Mouse (Mus musculus) cerebellum, adult 2 months (tissue): ENCODE data around the gene Abcd3.

Experiments used
- CTCF ChIP-seq: fragments of 200-500 bp; IDR thresholded peaks from 2 replicates; pipeline ENCODE4 v1.5.1; 2011; ENCODE audit warnings: low read depth, mild to moderate bottlenecking, control low read depth, low read length, moderate library complexity, borderline replicate concordance; ENCODE audit not compliant: insufficient read depth
- POLR2A ChIP-seq: fragments of 200-500 bp; IDR thresholded peaks from 2 replicates; pipeline ENCODE4 v1.6.1; 2011; ENCODE audit warnings: low read length, control low read depth, borderline replicate concordance; ENCODE audit not compliant: insufficient read depth

DNA sequence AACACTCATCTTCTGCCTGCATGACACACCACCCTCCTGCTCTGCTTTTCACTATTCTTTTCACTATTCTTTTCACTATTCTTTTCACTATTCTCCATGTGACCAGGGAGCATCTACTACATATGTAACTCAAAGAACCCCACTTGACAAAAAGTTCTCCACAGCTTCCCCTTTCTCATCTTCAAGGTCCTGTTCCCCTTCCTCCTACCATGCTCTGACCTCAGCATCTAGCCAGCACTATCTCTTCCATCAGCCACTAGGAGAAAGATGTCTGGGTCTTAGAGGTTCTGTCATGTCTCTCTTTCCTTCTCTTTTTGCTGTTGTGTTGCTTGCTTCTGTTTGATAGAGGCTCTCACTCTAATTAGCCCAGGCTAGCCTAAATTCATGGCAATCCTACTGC, 49.1 kb downstream of the Abcd3 start:
- no peak for TF ChIP-seq CTCF
- no peak for TF ChIP-seq POLR2A
